10 mouse cellular contexts compared by ENCODE assay signal in genomic region chr5:115666366-115667065, GRCm38 (mm10). TPM values are rescaled to one million over a fixed set of nuclear protein-coding genes. Genes with fewer than 3 reads are reported as not detected.
DNase-seq lines count a peak whose midpoint lies in the region; ATAC-seq and TF ChIP-seq lines count a peak whose summit lies in the region.
"Had no signal": no experiment of that assay in that cellular context is flagged by ENCODE, and none has a peak within 500 bp of the region (broad histone marks: within the 10 kb centered on the region; RNA-seq: fewer than 3 reads in every experiment).

No protein-coding gene starts in this region.

- peak; percentile 74 for DNase-seq in heart, adult 11 months
- peak; percentile 78 for DNase-seq in midbrain, postnatal 0 days (ENCODE audit: low spot score)
- DNase-seq in cerebellum, postnatal 25 days, result peak; percentile 74 to 81
- no peak for DNase-seq in lung, postnatal 36 days
- DNase-seq in right cerebral cortex, adult 2 months (ENCODE audit: low spot score in 2 of 2), result no peak
- DNase-seq in layer of hippocampus, adult 9-11 months, result no peak

- no peaks in the 10 kb centered on the region for H3K36me3 ChIP-seq in heart, embryonic 12.5 days
- peaks cover 4% of the 10 kb centered on the region for H3K36me3 ChIP-seq in midbrain, postnatal 0 days (ENCODE audit: insufficient read depth, low read length)
- H3K36me3 ChIP-seq in midbrain, embryonic 16.5 days (ENCODE audit: control insufficient read depth, insufficient read depth, low read length), result peaks cover 13% of the 10 kb centered on the region; the same call in 1 of the 2 replicates
- H3K36me3 ChIP-seq: embryonic facial prominence, embryonic 13.5 days; liver, embryonic 12.5 days had no signal

- ATAC-seq in heart, embryonic 12.5 days (ENCODE audit: insufficient number of reproducible peaks, low FRiP score), result no peak
- no peak for ATAC-seq in midbrain, postnatal 0 days (ENCODE audit: low FRiP score)
- no peak for ATAC-seq in midbrain, embryonic 16.5 days
- ATAC-seq: liver, embryonic 12.5 days had no signal

- H3K4me3 ChIP-seq in heart, embryonic 12.5 days, result no peak overlapping the region
- no peak overlapping the region for H3K4me3 ChIP-seq in midbrain, postnatal 0 days (ENCODE audit: low read depth, low read length)
- no peak overlapping the region for H3K4me3 ChIP-seq in midbrain, embryonic 16.5 days (ENCODE audit: low read depth, low read length)
- H3K4me3 ChIP-seq: embryonic facial prominence, embryonic 13.5 days; liver, embryonic 12.5 days had no signal

- no peak for TF ChIP-seq CTCF in midbrain, postnatal 0 days (IDR thresholded peaks at IDR 0.05)

- H3K4me2 ChIP-seq in heart, embryonic 12.5 days, result no peak overlapping the region
- no peak overlapping the region for H3K4me2 ChIP-seq in midbrain, postnatal 0 days (ENCODE audit: low read depth, low read length, poor library complexity, severe bottlenecking)
- H3K4me2 ChIP-seq in midbrain, embryonic 16.5 days (ENCODE audit: low read length), result no peak overlapping the region
- H3K4me2 ChIP-seq: embryonic facial prominence, embryonic 13.5 days; liver, embryonic 12.5 days had no signal

- no peaks in the 10 kb centered on the region for H3K9me3 ChIP-seq in heart, embryonic 12.5 days (replicated peaks)
- H3K9me3 ChIP-seq in midbrain, postnatal 0 days (ENCODE audit: low read length), result no peaks in the 10 kb centered on the region
- no peaks in the 10 kb centered on the region for H3K9me3 ChIP-seq in midbrain, embryonic 16.5 days (replicated peaks; ENCODE audit: control insufficient read depth, low read length, poor library complexity, severe bottlenecking)
- H3K9me3 ChIP-seq: embryonic facial prominence, embryonic 13.5 days had no signal

- H3K9ac ChIP-seq in heart, embryonic 12.5 days, result no peak overlapping the region
- H3K9ac ChIP-seq in midbrain, postnatal 0 days (replicated peaks; ENCODE audit: low read length, poor library complexity, severe bottlenecking), result no peak overlapping the region
- no peak overlapping the region for H3K9ac ChIP-seq in midbrain, embryonic 16.5 days (ENCODE audit: low read depth, low read length)
- H3K9ac ChIP-seq: liver, embryonic 12.5 days had no signal

- H3K4me1 ChIP-seq in heart, embryonic 12.5 days (replicated peaks), result peaks cover 11% of the 10 kb centered on the region
- no peaks in the 10 kb centered on the region for H3K4me1 ChIP-seq in midbrain, postnatal 0 days (ENCODE audit: insufficient read depth, low read length)
- no peaks in the 10 kb centered on the region for H3K4me1 ChIP-seq in midbrain, embryonic 16.5 days (ENCODE audit: control insufficient read depth, insufficient read depth, low read length)
- H3K4me1 ChIP-seq: embryonic facial prominence, embryonic 13.5 days; liver, embryonic 12.5 days had no signal

- 70% methylated on average over 8 of the region's 8 CpGs for WGBS in heart, embryonic 12.5 days
- WGBS in midbrain, postnatal 0 days, result 50% methylated on average over 8 of the region's 8 CpGs
- 61% methylated on average over 8 of the region's 8 CpGs for WGBS in midbrain, embryonic 16.5 days

- H3K27me3 ChIP-seq in heart, embryonic 12.5 days (replicated peaks), result peaks cover 35% of the 10 kb centered on the region
- no peaks in the 10 kb centered on the region for H3K27me3 ChIP-seq in midbrain, postnatal 0 days (ENCODE audit: insufficient read depth, low read length)
- no peaks in the 10 kb centered on the region for H3K27me3 ChIP-seq in midbrain, embryonic 16.5 days (ENCODE audit: control insufficient read depth, insufficient read depth, low read depth, low read length)
- H3K27me3 ChIP-seq: embryonic facial prominence, embryonic 13.5 days had no signal

- no peak overlapping the region for H3K27ac ChIP-seq in heart, embryonic 12.5 days (ENCODE audit: poor library complexity, severe bottlenecking)
- H3K27ac ChIP-seq in midbrain, postnatal 0 days (ENCODE audit: low read depth, low read length), result no peak overlapping the region; the same call in 1 of the 2 replicates
- H3K27ac ChIP-seq in midbrain, embryonic 16.5 days (ENCODE audit: low read length), result no peak overlapping the region
- H3K27ac ChIP-seq: embryonic facial prominence, embryonic 13.5 days; liver, embryonic 12.5 days had no signal

RNA-seq across cellular contexts. Expression of gene Rab35, which starts 34.8 kb away (rescaled TPM):
- polyA plus RNA-seq in heart, embryonic 12.5 days (2016; fragmentation: Nextera tagmentation; extraction: Ambion mirVana), result 20.1 and 20.9 TPM in 2 replicates
- total RNA-seq in midbrain, postnatal 0 days (2014; rRNA removed), result 97.4 and 99.0 TPM in 2 replicates
- 23.0 and 24.5 TPM in 2 replicates for polyA plus RNA-seq in midbrain, postnatal 0 days (2015; fragmentation: Nextera tagmentation; extraction: Ambion mirVana)
- 16.5 and 18.5 TPM in 2 replicates for polyA plus RNA-seq in midbrain, embryonic 16.5 days (2015; fragmentation: Nextera tagmentation; extraction: Ambion mirVana)

Comparison
In these comparisons a context has a peak if more than half of its experiments do, and no peak if none do; other contexts are left out.
1. DNase-seq: peak in heart, adult 11 months (single experiment), midbrain, postnatal 0 days (single experiment) and cerebellum, postnatal 25 days (2 of 2); none in lung, postnatal 36 days (single experiment), right cerebral cortex, adult 2 months (0 of 2) and layer of hippocampus, adult 9-11 months (single experiment).